Mouse (Mus musculus) right cerebral cortex, postnatal 4 days (tissue): ENCODE data around the gene Ptpn6.

Experiments used
- DNase-seq: peaks from one replicate; pipeline ENCODE4 v3.0.0-alpha.2; 2022

Ptpn6 gene

DNA sequence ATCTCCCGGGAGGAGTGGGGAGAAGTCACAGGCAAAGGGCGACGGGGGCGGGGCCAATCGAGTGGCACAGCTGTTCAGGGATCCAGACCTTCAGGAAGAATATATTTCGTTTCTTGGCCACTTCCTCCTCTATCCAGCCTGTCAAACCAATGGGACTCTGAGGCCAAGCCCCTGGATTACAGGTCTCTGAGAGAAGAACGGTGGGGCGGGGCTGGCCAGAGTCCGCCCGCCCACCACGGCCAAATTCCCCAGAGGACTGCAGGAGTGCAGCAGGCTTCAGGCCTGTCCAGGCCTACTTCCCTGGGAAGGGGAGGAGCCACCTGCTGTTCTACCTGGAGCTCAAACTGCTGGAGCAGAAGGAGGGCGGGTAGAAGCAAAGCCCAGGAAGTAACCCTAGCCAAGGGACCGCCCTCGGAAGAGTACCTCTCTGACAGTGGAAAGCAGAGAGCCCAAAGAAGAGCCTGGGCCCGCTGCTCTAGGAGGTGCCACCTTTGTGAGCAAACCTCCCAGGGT lies at the start of gene Ptpn6:
Gene Ptpn6 (minus strand): TSS at position 204 of the 513 bp plus-strand sequence.
- DNase-seq = no peak

GRCm38 (mm10) chr6:124787722-124788121 lies 49.2 kb upstream of the Ptpn6 start:
- no peak for DNase-seq

- no peak for DNase-seq
Measured at GRCm38 (mm10) chr6:124786756-124787420, 48.4 kb upstream of the Ptpn6 start.

DNA sequence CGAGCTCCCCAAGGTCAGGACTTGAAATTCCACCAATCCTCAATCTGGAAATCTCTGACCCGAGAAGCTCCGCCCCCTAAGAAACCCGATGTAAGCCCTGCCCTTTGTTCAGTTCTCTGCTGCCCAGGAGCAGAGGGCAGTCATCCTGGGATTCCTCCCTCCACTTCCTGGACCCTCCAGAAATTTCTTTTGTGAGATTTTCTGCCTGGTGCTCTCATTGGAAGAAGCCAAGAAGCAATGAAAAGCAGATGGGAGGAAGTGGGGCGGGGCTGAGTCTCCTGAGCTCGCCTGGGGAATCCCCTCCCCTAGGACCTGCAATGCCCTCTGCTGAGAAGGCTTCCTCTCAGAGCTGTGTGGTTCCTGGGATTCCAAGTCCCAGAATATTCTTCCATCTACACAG lies 43.9 kb upstream of the Ptpn6 start:
- no peak for DNase-seq

GRCm38 (mm10) chr6:124780917-124781316 lies 42.4 kb upstream of the Ptpn6 start:
- no peak for DNase-seq

- DNase-seq = no peak
Measured at GRCm38 (mm10) chr6:124779984-124780416, 41.5 kb upstream of the Ptpn6 start.

DNA sequence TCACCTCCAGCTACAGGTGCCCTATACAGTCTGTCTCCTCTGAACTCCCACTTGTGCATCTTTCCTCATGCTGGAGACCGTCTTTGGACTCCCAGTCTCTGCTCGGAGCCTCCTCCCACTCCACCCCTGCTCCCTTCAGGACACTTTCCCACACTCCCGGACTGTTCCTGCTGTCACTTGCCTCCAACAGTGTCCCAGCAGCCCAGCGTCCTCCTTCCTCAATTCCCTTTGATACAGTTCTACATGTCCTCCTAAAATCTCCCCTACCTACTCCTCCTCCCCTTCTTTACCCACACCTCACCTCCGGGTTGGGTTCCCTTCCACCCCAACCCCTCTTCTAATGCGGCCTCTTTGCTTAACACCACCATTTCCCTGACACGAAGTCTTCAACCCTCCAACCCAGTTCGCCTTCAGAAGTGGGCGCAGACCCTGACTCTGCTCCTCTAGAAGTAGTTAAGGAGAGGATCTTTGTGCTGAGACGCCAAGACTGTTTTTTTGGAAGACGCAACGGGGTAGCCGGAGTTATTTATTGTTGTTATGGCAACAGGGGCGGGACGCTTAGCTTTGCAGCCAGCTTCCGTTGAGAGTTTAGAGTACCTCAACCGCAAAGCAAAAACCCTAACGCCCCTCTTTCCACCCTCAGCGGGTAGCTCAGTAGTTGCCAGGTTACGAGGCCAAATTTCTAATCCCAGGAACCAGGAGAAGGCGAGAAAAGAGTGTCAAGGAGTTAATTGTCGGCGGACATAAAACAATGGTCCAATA lies 40.9 kb upstream of the Ptpn6 start, which contains the start of gene Lrrc23:
Gene Lrrc23 (minus strand): TSS at position 506 of the 762 bp plus-strand sequence.
- DNase-seq = no peak

DNA sequence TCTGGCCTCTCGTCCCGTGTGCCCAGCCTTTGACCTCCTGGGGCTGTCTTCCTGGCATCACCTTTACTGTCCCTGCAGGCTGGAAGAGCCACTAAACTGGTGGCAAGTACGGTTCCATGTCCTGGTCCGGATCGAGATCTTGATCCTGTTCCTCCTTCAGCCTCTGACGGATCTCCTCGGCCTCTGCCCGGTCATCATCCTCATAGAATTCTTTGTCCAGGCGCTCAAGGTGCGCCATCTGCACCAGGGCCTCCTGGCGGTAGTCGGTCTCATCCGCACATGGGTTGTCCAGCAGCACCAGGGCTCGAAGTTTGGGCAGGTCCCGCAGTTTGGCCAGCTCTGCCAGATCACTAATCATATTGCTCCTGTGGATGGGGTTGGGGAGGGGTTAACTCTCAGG lies 32.0 kb upstream of the Ptpn6 start:
- DNase-seq = no peak

- DNase-seq = no peak
Measured at GRCm38 (mm10) chr6:124770013-124770412, 31.5 kb upstream of the Ptpn6 start.

DNA sequence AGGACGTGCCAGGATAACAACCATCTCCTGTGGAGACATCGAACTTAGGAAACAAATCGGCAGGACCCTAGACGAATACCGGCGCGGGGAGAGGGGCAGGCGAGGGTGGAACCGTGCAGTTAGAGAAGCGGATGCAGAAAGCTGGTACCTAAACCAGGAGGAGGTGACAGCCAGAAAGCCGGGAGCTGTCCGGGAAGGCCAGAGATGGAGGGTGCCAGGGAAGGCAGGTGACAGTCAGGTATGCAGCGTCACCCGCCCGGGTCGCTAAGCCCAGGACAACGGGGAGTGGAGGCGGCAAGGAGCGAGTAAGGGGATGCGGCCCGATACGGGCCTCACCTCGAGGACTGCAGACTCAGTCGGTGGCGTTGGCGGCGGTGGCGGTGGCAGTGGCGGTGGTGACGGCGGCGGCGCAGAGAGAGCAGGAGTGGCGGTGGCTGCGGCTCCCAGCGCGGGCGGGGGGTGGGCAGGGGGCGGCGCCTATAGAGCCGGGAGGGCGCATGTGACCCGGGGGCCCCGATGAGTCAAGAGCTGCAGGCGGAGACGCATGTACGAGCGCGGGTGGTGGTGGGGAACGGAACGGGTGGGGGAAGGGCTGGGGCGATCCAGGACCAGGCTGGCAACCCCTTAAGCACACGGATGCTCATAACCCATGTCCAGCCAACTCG lies 30.7 kb upstream of the Ptpn6 start, which contains the start of gene Eno2:
Gene Eno2 (minus strand): TSS at position 573 of the 665 bp plus-strand sequence.
- peak; percentile 82 for DNase-seq

DNA sequence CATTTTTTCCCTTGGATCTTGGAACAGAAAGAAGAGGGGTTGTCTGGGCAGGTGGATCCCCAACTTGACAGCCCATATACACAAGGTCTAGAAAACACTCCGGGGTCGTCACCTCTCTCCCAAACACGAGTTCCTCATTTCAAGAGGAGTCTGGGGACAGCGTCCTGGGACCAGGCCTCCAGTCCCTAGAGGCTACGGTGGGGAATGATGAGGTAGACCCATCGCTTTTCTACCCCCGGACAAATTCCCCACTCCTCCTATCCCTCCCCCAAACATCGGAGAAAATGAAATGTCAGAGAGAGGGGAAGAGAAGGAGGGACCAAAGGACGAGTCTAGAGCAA lies 30.2 kb upstream of the Ptpn6 start:
- no peak for DNase-seq

GRCm38 (mm10) chr6:124767920-124768703 lies 29.6 kb upstream of the Ptpn6 start:
- DNase-seq = no peak

DNA sequence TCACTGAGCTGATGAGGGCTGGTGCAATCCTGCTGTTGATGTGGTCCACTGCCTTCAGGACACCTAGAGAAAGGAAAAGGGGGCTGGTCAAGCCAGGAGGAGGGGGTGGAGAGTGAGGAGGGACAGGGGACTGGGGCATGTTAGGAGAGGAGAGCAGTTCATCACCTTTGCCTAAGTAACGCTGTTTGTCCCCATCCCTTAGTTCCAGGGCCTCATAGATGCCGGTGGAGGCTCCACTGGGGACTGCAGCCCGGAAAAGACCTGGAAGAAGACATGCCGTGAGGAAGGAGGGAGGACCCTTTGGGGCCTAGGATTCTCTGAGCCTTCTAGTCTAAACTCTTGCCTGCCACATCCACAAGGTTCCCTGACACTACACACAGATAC lies 29.0 kb upstream of the Ptpn6 start:
- no peak for DNase-seq

GRCm38 (mm10) chr6:124765951-124766350 lies 27.4 kb upstream of the Ptpn6 start:
- no peak for DNase-seq

GRCm38 (mm10) chr6:124759259-124759658 lies 20.7 kb upstream of the Ptpn6 start:
- DNase-seq = peak; percentile 63

DNA sequence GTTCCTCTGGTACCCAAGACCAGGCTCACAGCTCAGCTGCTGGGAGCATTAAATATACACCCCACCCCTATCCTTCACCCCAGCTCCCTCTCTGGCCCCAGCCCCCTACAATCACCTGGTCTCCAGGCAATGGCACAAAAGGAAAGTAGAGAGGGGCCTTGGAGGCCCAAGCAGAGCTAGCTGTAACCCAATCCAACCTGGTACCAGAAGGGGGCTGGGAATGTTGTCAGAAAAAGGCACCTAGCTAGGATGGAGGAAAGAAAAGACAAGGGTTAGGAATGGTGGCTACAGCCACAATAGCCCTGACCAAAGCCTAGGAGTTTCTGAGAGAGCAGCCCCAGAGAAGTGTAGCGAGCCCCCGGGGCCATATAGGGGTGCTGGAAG lies 20.3 kb upstream of the Ptpn6 start:
- DNase-seq = no peak

DNA sequence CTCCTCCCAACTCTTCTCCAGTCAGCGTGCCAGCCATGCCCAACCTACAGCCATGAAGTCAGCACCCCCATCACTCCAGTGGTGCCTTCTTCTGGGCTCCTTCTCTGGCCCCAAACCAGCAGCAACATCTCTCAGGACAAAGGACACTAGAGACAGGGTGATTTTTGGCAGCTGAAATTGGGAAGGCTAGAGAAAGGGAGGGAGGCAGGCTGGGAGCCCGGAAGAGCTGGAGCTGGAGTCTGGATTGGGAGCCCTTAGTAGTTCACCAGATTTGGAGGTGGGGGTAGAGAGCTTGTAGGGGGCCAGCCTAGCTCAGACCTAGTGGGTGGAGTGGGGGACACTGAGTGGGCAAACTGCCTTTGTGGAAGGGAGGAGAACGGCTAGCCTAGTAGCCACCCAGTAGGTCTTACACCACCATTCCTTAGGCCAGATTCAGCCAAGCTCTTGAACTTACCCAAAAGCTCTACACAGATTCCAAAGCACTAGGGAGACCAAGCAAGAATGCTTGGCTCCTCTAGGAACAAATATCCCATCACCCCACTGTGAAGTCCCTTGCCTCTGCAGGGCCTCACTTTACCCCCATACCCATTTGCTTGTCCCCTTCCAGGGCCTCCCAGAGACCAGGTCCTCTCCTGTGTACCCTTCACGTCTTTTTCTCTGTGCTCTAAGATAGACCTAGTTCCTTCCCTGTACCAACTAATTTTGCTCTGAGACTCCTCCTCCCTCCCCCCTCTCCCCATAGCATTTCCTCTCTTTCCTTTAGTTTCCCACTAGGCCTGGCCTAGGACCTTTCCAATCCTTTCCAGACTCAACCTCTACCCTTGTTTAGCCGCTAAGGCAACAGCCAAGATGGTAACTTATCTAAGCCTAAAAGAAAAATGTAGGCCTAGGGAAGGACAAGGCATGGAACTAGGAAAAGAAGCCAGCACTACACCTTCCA lies 19.7 kb upstream of the Ptpn6 start:
- DNase-seq = peak; percentile 49

DNA sequence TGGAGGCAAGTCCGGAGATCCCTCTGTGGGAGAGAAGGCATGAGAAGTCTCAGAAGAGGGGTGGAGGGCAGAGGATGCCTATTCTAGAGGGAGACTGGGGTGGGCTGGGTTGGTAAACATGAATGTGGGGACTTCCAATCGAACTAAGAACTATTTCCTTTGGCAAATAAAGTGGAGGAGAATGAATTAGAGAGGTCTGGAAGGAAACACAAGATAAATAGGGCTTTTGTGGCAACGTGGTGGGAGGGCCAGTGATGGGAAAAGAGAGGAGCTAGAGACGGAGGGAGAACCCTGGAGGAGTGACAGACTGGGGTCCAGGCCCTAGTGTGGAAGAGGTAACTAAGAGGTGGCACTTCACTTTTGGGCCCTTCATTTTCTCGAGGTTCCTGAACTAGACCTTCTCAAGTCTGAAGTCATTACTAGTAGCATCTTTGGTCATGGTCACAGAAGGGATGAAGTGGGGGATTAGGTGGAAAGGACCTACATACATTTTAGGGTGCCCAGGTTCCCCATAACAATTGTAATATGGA lies 18.9 kb upstream of the Ptpn6 start:
- DNase-seq = no peak

- peak; percentile 79 for DNase-seq
Measured at GRCm38 (mm10) chr6:124756652-124757350, 18.3 kb upstream of the Ptpn6 start.

DNA sequence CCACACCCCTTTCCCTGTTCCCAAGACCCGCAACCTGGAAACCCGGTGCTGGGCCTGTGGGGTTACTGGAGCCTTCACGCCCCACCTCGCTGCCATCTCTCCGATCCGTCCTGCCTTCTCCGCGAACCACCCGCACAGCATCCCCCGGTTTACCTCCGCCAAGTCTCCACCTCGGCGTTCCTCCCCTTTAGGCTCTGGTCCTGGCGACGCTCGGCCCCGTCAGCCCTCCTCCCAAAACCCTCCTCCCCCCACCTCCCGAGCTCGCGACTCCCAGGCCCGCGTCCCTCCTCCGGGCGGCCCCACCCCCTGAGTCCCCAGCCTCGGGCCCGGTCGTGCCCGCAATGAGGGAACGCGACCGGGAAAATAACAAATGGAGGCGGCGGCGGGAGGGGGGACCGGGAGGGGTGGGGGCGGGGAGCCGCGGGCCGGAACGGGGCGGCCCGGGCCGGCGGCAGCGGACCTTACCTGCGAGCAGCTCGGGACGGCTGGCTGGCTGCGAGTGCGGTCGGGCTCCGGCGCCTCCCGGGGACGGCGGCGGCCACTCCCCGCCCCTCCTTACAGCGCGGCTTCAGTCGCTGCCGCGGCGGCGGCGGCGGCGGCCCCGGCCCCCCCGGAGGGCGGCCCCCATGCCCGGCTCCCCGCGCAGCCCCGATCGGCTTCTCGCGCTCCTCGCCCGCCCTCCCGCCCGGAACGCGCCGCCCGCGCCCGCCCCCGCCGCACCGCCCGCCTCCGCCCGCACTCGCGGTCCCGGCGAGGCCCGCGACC lies 17.5 kb upstream of the Ptpn6 start, which contains the start of the genes Gm45234 and Atn1:
Gene Gm45234 (minus strand): TSS at position 191 of the 765 bp plus-strand sequence.
Gene Atn1 (minus strand): TSS at position 694 of the 765 bp plus-strand sequence.
- DNase-seq = peak; percentile 62
